Mouse (Mus musculus) lung, postnatal 14 days (tissue): ENCODE results near the gene Prelid3b.

Experiments
- DNase-seq: peaks from one replicate; pipeline ENCODE4 v3.0.0; 2021

Gene Prelid3b

DNA sequence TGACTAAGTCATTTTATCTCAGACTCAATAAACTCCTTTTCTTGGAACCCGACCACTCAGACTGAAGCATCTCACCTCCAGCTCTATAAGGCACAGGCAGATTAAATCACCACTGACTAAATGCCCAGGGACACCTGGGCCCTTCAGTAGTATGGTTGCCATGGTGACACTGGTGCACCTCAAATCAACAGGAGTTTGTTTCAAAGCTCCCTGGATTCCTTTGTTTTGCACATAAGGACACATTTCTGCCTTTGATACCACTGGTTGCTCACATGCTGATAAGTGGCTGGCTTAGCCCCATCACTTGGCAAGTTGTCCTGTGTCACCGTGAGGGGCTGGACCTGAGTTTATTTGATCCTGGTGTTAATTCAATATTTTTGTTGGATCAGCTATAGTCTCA lies 13.5 kb downstream of the Prelid3b start:
- DNase-seq = no peak

DNA sequence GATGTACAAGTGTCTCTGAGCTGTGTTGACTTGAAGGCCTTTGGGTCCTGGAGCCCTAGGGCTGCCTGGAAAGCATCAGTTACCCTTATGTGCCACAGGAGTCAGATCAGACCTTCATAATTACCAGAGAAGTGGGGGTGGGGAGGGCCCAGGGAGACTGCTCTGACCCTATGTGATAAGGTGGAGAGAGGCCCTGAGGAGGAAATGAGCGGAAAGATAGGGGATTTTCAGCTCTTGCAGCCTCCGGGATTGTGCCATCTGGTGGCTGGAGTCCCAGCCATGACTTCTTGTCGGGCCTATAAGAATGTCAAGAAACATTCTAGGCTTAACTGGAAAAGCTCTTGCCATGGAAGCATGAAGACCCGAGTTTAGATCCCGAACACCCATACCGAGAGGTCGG lies 19.2 kb downstream of the Prelid3b start:
- peak; percentile 37 for DNase-seq

DNA sequence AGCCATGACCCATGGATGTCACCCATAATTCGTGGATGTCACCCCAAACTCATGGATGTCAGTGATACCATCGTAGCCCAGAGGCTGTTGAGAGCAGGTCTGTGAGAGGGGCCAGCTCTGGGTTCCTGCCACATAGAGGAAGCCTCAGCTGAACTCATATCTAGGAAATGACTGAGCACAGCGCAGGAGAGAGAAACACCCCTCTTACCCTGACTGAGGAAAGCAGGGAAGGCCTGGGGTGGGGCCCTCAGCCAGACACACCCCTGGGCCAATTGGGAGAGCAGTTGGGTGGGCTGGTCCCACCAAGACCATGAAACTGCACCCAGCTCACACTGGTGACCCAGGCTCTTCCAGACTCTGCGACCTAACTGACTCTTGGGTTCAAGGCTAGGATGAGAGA lies 22.5 kb downstream of the Prelid3b start, which contains the start of gene Tubb1:
Gene Tubb1 (plus strand): TSS at position 343 of the 400 bp plus-strand sequence.
- DNase-seq = no peak

DNA sequence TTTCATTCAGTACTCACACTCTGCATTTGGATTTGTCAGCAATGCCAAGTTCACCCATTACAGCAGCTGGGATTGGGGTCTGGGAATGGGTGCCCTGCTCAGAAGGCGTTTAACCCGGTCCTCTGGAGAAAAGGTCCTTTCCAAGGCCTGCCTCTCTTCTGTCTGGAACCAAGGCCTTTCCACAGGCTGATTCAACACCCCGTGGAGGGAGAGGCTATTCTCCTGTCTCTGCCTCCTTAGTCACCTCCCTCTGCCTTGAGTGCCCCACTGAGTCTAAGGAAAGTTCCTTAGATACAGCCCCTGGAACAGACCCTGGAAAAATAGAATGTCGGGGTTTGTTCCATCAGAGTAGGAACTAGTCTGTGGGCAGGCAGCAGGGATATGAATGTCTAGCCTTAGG lies 24.5 kb downstream of the Prelid3b start:
- DNase-seq = no peak

DNA sequence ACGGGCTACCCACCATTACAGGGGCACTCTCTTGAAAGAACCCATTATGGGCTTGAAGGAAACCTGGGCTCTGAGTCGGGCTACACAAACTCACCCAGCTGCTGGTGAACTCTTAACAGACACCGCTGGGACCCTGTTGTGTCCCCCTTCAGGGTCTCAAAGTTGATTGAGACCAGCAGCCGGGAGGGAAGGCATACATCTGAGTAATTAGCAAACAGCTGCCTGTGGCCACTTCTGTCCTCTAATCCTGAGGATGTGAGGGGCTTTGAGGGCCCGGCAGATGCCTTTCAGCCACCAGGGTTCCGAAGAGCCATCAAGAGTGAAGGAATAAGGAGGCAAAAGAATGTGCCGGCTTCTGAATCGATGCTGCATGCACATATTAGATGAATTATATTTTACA lies 26.0 kb downstream of the Prelid3b start:
- DNase-seq = no peak

DNA sequence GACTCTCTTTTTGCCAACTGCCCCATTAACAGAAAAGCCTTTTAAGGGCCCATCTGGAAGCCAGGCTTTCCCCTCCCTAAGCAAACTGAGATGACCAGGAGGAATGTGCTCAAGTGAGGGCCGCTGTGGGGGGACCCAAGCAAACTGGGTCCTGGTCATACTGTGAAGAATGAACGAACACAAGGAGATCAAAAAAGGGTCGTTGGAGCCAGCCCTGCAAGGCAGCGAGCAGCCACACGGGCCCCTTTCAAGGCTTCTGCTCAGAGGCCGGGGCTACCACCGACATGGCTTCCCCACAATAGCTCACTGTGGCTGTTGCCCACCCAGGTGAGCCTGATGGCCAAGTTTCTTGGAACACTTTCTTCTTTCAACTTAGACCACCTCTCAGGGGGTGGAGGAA lies 26.4 kb downstream of the Prelid3b start:
- DNase-seq = no peak

DNA sequence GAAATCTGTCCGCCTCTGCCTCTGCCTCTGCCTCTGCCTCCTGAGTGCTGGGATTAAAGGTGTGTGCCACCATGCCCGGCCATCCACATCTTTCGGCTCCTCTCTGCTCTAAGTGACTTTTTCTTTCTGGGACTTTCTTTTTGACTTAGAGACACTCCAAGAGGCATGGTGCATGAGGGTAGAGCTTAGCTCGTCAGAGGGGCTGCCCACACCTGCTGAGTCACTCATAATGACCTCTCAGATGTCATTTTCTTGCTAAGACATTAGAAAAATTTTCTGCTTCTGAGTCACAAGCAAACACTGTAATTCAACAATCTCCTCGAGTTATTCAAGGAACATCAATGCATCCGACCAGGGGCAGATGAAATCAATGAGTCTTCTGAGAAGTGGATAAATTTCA lies 27.9 kb downstream of the Prelid3b start:
- no peak for DNase-seq

DNA sequence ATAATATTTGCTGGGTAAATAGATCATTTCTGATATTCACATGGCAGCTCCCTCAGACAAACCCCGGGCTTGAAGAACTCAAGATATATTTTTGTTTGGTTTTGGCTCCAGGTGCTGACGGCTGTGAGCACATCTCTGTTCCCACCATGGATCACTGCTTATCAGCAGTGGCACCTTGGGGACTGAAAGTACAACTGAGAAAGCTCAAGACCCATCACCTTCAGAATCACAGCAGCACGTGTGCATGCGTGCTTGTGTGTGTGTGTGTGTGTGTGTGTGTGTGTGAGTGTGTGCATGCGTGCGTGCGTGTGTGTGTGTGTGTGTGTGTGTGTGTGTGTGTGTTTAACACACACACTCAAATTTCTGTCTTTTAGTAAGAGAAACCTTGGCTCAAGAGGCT lies 28.5 kb downstream of the Prelid3b start:
- DNase-seq = no peak

DNA sequence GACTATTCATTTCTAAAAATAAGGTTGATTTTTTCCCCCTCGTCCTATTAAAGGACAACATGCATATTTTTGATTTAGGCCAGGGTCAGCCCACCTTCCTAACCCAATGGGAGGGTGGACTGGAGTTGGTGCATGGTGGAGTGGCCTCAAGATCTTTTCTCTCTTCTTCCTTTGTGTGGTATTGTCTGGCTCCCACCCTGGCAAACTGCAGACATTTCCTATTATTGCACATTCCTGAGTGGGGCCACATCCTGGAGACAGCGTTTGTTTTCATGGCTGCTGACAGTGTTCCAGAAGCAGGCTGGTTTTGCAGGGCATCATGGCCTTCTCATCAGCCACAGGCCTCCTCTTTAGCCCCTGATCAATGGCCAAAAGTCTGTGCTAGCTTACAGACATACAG lies 29.8 kb downstream of the Prelid3b start:
- DNase-seq = no peak

DNA sequence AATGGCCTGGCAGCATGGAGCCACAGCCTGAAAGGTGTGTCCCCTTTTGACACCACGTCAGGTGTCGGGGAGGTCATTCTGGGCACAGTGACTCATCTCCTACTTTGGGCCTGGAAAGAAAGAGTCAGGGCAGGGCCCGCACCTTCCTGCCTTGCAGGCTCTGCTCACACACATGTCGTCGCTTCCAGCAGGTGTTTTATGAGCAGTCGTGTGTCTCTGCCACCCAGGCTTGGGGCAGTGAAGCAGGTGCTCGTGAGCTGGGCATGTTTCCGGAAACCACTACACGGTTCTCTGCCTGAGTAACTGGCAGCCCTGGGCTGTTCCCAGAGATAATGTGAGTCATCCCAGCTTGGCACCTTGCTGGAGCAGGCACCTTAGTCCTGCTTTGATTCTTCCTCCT lies 30.4 kb downstream of the Prelid3b start:
- DNase-seq = no peak

DNA sequence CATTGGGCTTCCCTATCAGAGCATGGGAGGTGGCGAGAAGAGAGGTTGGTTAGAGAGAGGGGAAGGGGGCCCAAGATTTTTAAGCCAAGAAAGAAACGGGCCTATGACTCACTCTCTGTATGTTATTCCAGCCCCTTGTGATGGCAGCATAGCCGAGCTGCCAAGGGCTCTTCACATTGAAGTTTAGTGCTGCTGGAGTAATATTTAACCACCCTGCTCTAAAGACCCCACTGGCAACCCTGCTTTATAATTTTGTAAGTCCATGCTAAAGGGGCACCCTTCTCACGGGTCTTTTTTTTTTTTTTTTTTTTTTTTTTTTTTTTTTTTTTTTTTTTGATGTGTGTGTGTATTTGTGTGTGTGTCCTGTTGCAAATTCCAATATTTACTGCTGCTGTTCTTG lies 31.0 kb downstream of the Prelid3b start:
- no peak for DNase-seq

DNA sequence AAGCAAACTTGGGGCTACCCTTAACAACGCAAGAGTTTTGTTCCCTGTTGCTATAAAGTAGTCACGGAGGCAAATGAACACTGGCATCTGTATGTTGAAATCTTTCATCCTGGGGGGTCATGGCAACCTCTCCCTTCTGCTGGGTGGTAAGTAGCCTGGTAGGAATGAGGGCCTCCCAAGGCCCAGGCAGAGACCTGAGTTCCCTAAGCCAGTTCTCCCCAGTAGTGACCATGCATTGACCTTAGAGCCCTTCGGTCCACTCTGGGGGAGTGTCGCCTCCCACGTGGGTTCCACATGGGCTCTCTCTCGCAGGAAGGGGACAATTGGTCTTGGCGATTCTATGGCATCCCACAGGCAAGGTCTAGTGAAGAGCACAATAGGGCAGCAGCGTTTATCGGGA lies 32.9 kb downstream of the Prelid3b start:
- DNase-seq = no peak

DNA sequence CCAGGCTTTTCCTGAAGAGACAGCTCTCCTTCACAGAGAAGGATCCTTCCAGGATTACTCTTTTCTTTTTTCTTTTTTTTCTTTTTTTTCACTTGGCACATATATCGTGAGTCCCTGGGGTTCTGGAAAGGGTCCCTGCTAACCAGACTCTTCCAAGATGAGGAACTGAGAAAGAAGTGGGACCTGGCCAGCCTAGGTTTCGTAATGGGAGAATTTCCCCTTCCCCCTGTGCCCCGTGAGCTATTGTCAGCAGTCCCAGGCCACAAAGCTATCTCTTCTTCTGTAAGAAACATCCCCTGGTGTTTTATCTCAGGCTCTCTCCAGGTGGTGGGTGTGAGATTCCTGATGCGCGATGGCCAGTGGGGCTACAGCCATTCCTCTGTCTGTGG lies 33.4 kb downstream of the Prelid3b start:
- peak; percentile 12 for DNase-seq

DNA sequence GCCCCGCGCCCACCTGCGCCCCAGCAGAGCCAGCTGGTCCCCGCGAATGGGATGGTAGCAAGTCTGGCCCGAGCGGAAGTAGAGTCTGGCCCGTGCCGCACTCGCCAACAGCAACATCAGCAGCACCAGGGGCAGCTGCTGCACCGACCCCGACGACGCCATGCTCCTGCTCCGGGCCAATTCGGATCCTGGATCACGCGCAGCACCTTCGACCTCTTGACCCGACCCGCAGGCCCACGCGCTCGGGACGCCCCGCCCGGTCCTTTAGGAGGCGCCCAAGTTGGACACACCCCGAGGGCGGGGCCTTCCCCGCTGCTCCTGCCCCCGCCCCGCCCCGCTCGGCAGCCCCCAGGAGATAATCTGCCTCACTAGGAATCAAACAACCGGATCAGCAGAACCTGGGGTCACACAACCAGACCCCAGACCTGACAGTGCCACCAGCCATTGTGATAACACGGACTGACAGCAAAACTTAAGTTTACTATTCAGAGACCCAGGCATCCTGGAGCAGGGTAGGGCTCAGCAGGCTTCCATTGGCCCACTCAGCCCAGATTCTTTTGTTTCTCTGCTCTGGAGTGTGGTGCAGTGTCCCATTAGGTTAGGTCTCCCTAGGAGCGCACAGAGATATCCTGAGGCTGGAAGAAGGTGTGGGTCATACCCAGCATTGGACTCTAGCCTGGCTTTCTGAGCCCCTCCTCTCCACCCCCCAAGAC lies 34.0 kb downstream of the Prelid3b start, which contains the start of gene Ctsz:
Gene Ctsz (minus strand): TSS at position 303 of the 713 bp plus-strand sequence.
- peak; percentile 76 for DNase-seq

DNA sequence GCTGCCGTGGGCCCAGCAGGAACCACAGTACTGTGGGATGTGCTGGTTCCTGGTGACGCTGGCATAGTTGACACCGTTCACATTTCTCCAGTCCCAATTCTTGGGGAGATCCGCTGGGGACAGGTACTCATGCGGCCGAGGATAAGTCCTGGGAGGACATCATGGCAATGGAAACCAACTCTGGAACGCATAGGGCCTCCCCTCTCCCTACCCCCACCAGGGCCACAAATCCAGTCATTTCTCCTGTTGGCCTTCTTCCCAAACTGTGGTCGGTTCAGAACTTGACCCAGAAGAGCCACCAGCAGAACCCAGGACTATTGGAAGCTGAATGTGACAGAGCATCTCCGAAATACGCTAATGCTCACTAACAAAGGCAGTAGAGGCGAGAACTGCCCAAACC lies 34.7 kb downstream of the Prelid3b start:
- no peak for DNase-seq

DNA sequence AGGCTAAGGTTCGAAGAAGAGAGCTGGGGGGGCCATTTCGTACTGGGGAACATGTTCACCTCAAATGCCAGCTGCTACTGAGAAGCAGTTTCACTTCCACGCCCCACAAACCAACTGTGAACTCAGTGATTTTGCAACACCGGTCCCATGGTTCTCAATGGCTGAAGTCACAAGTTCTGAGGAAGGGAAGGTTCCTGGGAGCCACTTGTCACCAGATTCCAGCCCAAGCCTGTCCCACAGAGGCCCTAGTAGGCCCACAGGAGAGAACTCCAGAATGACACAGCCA lies 35.2 kb downstream of the Prelid3b start:
- DNase-seq = peak; percentile 40

DNA sequence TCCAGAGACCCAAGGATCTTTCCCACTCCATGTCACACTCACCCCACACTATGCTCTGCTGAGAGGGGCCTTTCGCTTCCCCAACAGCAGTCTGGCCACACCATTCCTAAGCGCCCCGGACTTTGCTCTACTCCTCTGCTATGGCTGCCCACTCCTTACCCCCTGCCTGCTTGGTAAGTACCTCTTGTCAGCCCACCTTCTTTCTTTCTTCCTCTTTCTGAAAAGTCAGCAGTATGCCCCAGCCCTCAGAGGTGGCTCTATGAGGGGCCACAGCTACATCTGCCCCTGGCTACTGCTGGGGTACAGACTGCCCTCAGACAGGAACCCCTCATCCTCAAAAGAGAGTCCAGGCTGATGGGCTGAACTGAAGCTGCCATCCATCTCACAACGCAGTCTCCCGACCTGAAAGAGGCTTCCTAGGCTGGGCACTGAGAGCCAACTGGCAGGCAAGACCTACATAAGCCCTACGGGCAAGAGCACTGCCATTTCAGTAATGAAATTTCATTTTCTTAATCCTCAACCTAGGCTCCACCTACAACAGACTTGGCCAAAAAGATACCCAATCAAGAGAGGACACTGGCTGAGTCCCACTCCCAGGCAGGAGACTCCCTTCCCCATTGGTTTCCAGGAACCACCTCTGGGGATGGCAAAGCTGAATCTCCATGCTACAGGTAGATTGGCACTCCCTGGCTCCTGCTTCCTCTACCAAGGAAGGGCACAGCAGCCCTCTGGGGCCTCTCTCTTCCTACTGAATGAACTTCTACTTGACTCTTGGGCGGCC lies 35.8 kb downstream of the Prelid3b start:
- no peak for DNase-seq

DNA sequence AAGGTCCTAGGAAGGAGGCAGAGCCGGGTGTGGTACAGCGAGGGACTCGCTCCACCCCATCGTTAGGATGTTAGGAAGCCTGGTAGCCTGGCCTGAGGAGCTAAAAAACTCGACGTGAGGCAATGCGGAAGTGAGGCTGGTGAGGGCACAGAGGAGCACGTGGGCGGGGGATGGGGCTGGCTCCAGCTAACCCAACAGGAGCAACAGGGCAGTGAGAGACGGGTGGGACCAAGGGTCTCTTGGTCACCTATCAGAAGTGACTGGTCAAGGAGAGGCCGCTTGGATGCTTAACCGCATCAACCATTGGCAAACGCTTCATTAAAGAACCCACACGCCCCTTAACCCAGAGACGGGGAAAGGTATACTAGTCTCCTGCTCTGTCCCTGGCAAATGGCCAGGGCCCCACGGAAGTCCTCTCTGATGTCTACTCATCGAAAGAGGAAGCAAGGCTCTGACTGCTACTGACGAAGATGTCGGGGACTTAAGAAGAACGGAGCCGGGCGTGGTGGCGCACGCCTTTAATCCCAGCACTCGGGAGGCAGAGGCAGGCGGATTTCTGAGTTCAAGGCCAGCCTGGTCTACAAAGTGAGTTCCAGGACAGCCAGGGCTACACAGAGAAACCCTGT lies 36.7 kb downstream of the Prelid3b start:
- DNase-seq = peak; percentile 33

DNA sequence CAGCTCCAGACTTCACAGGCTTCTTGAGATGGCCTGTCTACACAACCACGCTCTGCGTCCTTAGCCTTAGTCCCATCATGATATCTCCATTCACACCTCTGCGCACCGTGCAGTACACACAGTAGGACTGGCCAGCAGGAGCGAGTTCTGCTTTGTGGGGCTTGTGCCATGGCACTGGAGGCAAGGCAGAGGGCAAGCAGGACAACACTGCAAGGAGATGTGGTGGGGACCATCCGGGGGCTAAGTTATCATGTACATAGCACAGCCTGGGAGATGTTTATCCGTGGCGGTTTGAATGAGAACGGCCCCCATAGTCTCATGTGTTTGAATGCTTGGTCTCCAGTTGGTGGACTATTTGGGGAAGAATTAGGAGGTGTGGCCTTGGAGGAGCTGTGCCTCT lies 37.9 kb downstream of the Prelid3b start:
- no peak for DNase-seq

DNA sequence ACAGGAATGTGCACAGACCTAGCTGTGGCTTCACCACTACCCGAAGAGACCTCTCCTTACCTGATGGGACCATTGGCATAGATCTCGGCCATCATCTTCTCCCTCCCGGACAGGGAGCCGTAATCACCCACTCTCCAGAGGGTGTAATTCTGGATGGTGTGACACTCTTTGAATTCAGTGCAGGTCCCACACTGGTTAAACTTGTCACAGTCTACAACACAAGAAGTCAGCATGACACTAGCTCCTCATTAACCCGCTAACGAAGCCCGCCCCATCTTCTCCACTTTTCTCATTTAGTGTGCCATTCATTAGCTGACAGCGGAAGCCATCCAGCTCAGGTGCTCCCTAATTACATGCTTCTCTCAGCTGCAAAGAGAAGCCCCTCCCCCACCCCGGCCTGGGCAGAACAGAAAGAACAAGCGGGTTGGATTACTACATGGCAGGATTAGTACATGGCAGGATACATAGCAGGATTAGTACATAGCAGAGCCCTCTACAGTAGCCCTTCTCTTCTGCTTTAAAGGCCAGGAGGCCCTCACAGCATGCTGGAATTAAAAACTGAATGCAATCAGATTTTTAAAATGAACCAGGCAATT lies 43.8 kb downstream of the Prelid3b start:
- no peak for DNase-seq

DNA sequence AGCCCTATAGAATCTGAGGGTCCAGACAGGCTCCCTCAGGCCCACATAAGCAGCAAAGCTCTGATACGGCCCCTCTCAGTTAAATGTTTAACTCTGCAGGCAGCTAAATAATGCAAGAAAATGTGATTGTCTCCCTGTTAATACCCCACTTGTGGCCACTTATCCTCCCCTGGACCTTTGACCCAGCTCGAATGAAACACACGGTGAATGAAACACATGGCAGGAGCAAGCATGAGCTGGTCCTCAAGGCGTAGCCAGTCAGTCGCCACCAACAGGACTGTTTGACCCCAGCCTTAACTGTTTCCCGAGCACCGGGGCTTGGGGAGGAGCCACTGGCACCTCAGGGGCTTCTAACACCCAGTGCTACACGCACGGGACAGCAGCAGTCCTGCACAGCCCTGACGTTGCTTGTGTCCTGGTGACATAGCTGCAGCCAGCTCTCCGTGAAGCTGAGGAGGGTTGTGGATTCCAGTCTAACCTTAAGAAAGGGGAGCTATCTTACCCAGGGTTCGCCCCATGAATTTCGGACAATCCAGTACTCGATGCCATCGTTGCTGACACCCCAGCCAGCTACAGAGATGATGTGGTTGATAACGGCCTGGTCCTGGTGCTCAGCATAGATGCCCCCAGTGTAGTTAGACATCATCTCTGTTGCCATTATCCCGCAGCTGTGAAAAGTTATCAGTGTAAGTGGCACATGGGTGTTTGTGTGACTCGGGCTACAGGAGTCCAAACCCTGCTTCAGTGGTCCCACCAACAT lies 44.6 kb downstream of the Prelid3b start:
- no peak for DNase-seq

DNA sequence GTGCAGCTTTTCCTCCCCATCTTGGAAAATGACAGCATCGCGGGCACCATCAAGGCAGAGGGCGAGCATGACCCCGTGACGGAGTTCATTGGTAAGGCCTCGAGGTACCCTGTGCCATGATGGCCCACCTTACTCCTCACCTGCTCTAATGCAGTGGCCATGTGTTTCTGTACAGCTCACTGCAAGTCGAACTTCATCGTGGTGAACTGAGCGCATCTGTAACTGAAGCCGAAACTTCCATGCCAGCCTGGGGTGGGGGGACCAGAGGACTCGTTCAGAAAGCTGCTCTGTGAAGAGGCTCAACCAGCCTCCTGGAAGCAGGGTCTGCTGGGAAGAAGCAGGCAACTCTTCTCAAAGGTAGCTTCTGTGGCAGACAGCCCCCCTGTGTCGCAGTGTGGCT lies 46.0 kb downstream of the Prelid3b start:
- no peak for DNase-seq
